Mouse (Mus musculus) heart, embryonic 15.5 days (tissue): ENCODE data around the gene Camk2d. TPM values are rescaled to one million over a fixed set of nuclear protein-coding genes. Genes with fewer than 3 reads are reported as not detected.

Source experiments
- ATAC-seq: fragments of 200-750 bp; cut with Nextera tagmentation; replicated peaks from 2 replicates; pipeline ENCODE4 v1.8.0; 2017; ENCODE audit warnings: low read depth, moderate TSS enrichment; ENCODE audit not compliant: insufficient number of reproducible peaks, insufficient read depth, low FRiP score
- H3K27ac ChIP-seq: fragments of 300-500 bp; sonication (generic); 2 replicates; pipeline ENCODE4 v1.5.1; 2015; ENCODE audit warnings: mild to moderate bottlenecking, inconsistent platforms
- H3K27me3 ChIP-seq: fragments of 300-500 bp; sonication (generic); 2 replicates; pipeline ENCODE4 v1.6.1; 2015; ENCODE audit warnings: inconsistent platforms
- H3K36me3 ChIP-seq: fragments of 300-500 bp; sonication (generic); 2 replicates; pipeline ENCODE4 v1.6.1; 2015; ENCODE audit warnings: mild to moderate bottlenecking, inconsistent platforms
- H3K4me1 ChIP-seq: fragments of 300-500 bp; sonication (generic); replicated peaks from 2 replicates; pipeline ENCODE4 v1.6.1; 2015; ENCODE audit warnings: inconsistent platforms
- H3K4me2 ChIP-seq: fragments of 300-500 bp; sonication (generic); 2 replicates; pipeline ENCODE4 v1.6.1; 2015; ENCODE audit warnings: inconsistent platforms, mild to moderate bottlenecking, moderate library complexity
- H3K4me3 ChIP-seq: fragments of 300-500 bp; sonication (generic); 2 replicates; pipeline ENCODE4 v1.5.1; 2015; ENCODE audit warnings: mild to moderate bottlenecking, inconsistent platforms
- H3K9ac ChIP-seq: fragments of 300-500 bp; sonication (generic); 2 replicates; pipeline ENCODE4 v1.6.1; 2015; ENCODE audit warnings: mild to moderate bottlenecking, inconsistent platforms
- H3K9me3 ChIP-seq: fragments of 300-500 bp; sonication (generic); replicated peaks from 2 replicates; pipeline ENCODE4 v1.6.1; 2016; ENCODE audit warnings: inconsistent platforms
- WGBS: fragments of 180-500 bp; shearing (Covaris S2); methylation state at CpG from one replicate; pipeline ENCODE4 v1.1.7; 2015; ENCODE audit warnings: mixed read lengths; 5-methylcytosine and 5-hydroxymethylcytosine counted together
- polyA plus RNA-seq: library from polyadenylated mRNA; unstranded; fragments of >200 nt; fragmentation: Nextera tagmentation; extraction: Ambion mirVana; gene quantifications from 2 replicates; pipeline ENCODE4 v1.2.1, GENCODE M21; 2015

The Camk2d gene
- polyA plus RNA-seq, 1 experiment from 2014 or later, result 108 TPM

DNA sequence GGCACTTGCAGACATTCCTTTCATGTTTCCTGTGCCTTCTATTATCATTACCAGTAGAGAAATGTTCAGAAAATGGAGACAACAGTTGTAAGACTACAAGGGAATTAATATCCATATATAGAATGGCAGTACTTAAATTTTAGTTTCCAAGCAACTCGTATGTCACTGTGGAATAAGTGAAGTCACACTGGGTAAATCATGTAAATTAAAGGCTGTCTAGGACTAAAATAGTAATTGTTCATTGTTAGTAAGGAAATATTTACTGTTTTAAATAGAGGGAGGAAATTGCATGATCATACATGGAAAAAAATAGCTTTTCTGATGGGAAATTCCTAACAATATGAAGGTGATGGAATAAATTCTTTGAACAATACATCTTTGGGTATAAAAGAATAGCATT is 57.0 kb downstream of the Camk2d start:
- H3K27ac ChIP-seq, result no peak overlapping the region
- H3K4me2 ChIP-seq, result no peak overlapping the region
- 56% methylated on average over 1 of the region's 1 CpGs for WGBS
- no peak overlapping the region for H3K9ac ChIP-seq
- H3K4me1 ChIP-seq, result peaks cover 38% of the 10 kb centered on the region
- no peaks in the 10 kb centered on the region for H3K9me3 ChIP-seq
- no peak for ATAC-seq
- no peak overlapping the region for H3K4me3 ChIP-seq
- no peaks in the 10 kb centered on the region for H3K27me3 ChIP-seq
- no peaks in the 10 kb centered on the region for H3K36me3 ChIP-seq

DNA sequence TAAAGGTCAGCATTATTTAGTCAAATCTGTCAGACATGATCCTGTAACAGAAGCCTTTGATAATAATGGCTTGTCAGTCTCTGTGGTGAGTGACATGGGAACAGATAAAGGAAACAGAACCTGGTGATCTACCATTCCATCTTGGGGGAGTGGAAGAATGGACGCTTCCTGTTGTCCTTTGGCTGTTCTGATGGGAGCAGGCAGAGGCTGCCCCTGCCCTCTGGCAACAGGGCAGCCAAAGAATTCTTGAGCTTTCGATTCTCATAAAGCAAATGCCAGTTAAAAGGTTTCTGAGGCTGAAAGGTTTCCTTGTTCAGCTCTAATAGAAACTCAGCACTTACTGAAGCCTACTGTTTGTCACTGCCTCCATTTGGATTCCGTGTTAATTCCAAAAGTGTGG is 60.1 kb downstream of the Camk2d start:
- no peaks in the 10 kb centered on the region for H3K9me3 ChIP-seq
- no peak overlapping the region for H3K9ac ChIP-seq
- no peak overlapping the region for H3K4me3 ChIP-seq
- WGBS, result 44% methylated on average over 3 of the region's 3 CpGs
- H3K4me2 ChIP-seq, result no peak overlapping the region
- H3K27ac ChIP-seq, result peak overlapping the region; percentile 51
- no peak for ATAC-seq
- no peaks in the 10 kb centered on the region for H3K27me3 ChIP-seq
- H3K4me1 ChIP-seq, result peaks cover 54% of the 10 kb centered on the region
- H3K36me3 ChIP-seq, result no peaks in the 10 kb centered on the region

DNA sequence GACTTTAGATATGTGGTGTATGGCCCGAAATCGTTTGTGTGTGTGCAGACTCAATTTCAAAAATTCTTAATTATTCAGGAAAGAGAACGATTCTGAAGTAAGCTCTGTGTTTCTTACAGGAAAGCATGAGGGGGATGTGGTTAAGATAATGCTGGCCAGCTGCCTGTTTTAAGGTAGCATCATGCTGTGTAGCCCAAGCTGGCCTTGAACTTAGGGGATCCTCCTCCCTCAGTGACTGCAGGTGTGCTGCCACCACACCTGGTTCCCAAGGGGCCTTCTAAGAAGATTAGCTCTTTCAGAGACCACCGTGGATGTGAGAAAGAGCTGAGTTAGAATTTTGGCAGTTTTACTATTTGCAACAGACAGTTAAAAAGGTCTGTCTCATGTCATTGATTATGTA is 61.8 kb downstream of the Camk2d start:
- no peak overlapping the region for H3K4me2 ChIP-seq
- no peak overlapping the region for H3K4me3 ChIP-seq
- H3K9me3 ChIP-seq, result no peaks in the 10 kb centered on the region
- H3K27me3 ChIP-seq, result no peaks in the 10 kb centered on the region
- ATAC-seq, result no peak
- WGBS, result 40% methylated on average over 4 of the region's 4 CpGs
- H3K4me1 ChIP-seq, result peaks cover 48% of the 10 kb centered on the region
- H3K27ac ChIP-seq, result peak overlapping the region; percentile 88
- no peaks in the 10 kb centered on the region for H3K36me3 ChIP-seq
- H3K9ac ChIP-seq, result no peak overlapping the region

DNA sequence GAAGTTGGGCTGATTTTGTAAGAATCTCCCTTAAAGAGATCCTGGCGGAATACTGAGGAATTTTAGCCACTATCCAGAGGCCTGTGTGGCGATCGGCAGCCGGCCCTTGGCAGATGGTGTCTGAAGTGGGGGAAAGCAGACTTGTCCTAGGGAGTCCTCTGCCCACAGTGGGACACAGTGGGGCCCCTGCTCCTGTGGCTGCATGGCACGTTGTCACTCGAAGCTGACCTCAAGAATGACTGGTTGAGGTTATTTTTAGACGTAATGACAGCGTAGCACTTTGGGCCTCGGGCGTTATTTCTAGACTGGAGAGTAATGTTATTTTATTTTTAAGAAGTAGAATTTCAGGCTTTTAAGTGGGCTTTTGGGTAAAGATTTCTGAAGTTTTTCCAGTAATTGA is 62.7 kb downstream of the Camk2d start:
- Histone ChIP-seq H3K27me3 (no peaks in the 10 kb centered on the region), H3K4me3 (no peak overlapping the region), H3K4me1 (peaks cover 54% of the 10 kb centered on the region), H3K4me2 (peak overlapping the region; percentile 46), H3K9ac (peak overlapping the region; percentile 3), H3K27ac (peak overlapping the region; percentile 88), H3K9me3 (no peaks in the 10 kb centered on the region), H3K36me3 (no peaks in the 10 kb centered on the region)
- peak; percentile 69 for ATAC-seq
- WGBS, result 28% methylated on average over 10 of the region's 10 CpGs

DNA sequence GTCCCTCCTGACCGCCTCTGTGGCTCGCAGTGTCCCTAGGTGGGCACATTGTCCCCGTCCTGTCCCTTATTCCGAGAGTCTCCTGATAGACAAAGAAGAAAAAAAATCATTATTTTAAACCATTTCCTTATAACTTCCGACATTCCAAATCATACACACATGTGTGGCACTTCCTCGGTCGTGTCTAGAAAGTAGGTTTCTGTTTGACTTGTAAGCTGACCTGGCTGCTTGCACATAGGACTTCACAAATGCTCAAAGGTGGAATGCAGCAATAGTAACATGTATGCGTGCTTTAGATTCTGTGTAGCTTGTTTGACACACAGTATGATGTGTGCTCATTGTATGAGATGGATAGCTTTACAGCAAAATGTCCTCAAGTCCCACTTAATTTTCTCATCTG is 63.1 kb downstream of the Camk2d start:
- 54% methylated on average over 8 of the region's 8 CpGs for WGBS
- Histone ChIP-seq H3K36me3 (no peaks in the 10 kb centered on the region), H3K27me3 (no peaks in the 10 kb centered on the region), H3K9me3 (no peaks in the 10 kb centered on the region), H3K4me3 (no peak overlapping the region), H3K27ac (peak overlapping the region; percentile 88), H3K9ac (no peak overlapping the region; the same call in 1 of the 2 replicates), H3K4me2 (peak overlapping the region; percentile 46), H3K4me1 (peaks cover 56% of the 10 kb centered on the region)
- ATAC-seq, result no peak

DNA sequence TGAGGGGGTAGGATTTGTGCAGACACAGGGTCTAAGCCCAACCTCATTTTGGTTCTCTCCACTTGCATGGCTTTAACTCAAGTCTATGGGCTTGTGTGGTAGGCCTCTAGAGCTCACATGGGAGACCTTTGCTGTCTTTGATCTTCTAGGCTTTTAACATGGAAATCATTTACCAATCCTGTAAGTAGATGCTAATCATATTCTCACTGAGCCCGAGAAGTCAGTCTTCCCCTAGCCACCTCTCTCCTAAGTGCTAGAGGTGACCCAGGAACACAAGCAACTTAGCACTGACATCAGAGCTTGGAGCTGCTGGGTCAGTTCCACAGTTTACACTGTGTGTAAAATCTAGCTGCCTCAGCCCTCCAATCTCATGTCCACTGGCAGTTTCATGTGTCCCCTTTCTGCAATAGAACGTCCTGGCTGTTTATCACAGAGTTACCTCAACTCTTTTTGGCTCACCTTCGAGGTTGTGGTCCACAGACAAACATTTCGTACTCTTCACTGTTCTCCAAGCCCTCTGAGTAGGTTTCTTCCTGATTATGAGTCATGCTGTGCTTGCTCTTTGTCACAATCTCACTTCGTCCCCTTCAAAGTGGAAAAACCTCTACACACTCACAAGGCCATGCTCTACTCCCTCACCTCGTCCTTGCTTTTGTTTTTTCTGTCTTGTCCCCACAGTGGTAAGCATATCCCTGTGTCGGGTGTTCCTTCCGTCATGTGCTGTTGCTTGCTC is 63.9 kb downstream of the Camk2d start:
- Histone ChIP-seq H3K36me3 (no peaks in the 10 kb centered on the region), H3K9ac (no peak overlapping the region), H3K9me3 (no peaks in the 10 kb centered on the region), H3K27ac (peak overlapping the region; percentile 88), H3K4me1 (peaks cover 63% of the 10 kb centered on the region), H3K27me3 (no peaks in the 10 kb centered on the region), H3K4me3 (no peak overlapping the region), H3K4me2 (no peak overlapping the region)
- whole genome bisulfite sequencing, result 38% methylated on average over 8 of the region's 8 CpGs
- no peak for ATAC-seq

DNA sequence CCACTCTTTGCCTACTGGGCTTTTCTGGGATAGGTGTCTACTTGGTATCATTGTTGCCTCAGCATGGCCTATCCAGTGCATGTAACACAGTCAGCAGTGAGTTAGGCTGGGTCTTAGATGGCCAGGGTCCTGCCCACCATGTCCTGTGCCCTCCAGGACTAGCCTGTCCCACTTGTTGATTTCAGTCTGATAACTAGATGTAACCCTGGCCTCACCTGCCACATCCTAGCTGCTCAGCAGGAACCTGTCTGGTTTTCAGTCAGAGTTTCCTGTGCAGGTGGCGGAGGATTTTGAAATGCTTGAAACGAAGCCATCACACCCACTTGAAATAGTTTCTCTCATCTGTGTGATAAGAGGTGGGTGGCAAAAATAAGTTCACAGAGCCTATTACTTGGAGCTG is 64.5 kb downstream of the Camk2d start:
- H3K4me3 ChIP-seq, result no peak overlapping the region
- H3K4me1 ChIP-seq, result peaks cover 65% of the 10 kb centered on the region
- H3K4me2 ChIP-seq, result peak overlapping the region; percentile 11
- no peaks in the 10 kb centered on the region for H3K27me3 ChIP-seq
- 46% methylated on average over 2 of the region's 2 CpGs for WGBS
- peak overlapping the region; percentile 88 for H3K27ac ChIP-seq
- H3K36me3 ChIP-seq, result no peaks in the 10 kb centered on the region
- 0 out of 2 replicates have a peak, but pooled peaks have one; percentile 31 for ATAC-seq
- no peaks in the 10 kb centered on the region for H3K9me3 ChIP-seq
- no peak overlapping the region for H3K9ac ChIP-seq

DNA sequence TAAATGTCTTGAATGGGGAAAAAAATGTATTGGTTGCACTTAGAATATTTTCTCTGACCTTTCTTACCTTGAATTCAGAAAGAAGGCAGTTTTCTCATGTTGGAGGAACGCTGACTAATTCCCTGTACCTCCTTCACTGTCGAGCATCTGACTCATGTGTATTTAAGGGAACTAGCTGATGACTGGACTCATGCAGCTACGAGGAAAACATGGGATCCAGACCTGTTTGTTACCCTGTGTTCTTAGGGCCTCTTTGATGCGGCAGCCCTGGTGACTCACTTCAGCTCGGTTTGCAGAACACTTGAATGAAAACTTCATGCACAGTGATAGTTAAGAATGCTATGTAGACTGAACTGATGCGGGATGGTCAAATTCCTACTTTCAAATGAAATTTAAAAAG is 64.9 kb downstream of the Camk2d start:
- Histone ChIP-seq H3K27me3 (no peaks in the 10 kb centered on the region), H3K4me3 (no peak overlapping the region), H3K4me1 (peaks cover 68% of the 10 kb centered on the region), H3K9me3 (no peaks in the 10 kb centered on the region), H3K4me2 (peak overlapping the region; percentile 11), H3K9ac (no peak overlapping the region), H3K27ac (peak overlapping the region; percentile 88), H3K36me3 (no peaks in the 10 kb centered on the region)
- ATAC-seq, result 0 out of 2 replicates have a peak, but pooled peaks have one; percentile 63
- WGBS, result 32% methylated on average over 6 of the region's 6 CpGs

DNA sequence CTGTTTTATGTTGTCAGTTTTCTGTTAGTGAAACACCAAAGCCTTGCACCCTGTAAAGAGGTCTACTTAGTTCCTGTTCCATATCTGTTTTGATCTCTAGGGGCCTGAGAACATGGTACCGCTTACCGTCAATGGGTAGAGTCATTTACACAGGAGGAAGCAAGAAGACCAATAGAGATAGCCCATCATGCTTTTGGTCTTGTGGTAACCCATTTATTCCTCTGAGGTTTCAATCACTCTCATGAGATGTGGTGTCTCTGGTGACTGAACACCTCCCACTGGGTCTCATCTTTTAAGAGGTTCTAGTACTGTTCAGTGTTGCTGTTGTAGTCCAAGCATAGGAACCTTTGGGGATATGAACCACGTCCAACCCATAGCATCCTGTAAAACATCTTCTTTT is 65.8 kb downstream of the Camk2d start:
- Histone ChIP-seq H3K4me2 (no peak overlapping the region), H3K36me3 (no peaks in the 10 kb centered on the region), H3K4me3 (no peak overlapping the region), H3K9me3 (no peaks in the 10 kb centered on the region), H3K27ac (peak overlapping the region; percentile 88), H3K27me3 (no peaks in the 10 kb centered on the region), H3K4me1 (peaks cover 60% of the 10 kb centered on the region), H3K9ac (no peak overlapping the region)
- WGBS, result 87% methylated on average over 3 of the region's 3 CpGs
- no peak for ATAC-seq

DNA sequence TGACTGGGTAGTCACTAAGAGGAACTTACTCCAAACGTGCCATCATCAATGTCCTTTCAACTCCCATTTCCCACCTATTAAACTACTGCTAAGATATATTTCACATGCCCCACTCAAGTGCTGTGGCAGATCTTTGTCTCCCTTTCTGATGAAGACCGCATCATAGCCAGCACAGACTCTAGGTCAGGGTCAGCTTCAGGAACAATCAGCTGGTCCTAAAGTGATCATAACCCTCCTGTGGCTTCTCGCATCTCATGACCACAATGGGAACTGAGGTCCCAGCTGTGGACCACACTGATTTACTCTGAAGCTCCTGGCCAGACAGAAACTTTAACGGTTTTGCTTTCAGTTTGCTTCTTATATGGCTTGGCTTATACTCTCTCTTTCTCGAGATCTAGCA is 67.3 kb downstream of the Camk2d start:
- Histone ChIP-seq H3K36me3 (no peaks in the 10 kb centered on the region), H3K9ac (no peak overlapping the region), H3K27ac (peak overlapping the region; percentile 36), H3K27me3 (no peaks in the 10 kb centered on the region), H3K4me3 (no peak overlapping the region), H3K9me3 (no peaks in the 10 kb centered on the region), H3K4me2 (no peak overlapping the region), H3K4me1 (peaks cover 67% of the 10 kb centered on the region)
- no peak for ATAC-seq
- WGBS, result 69% methylated on average over 5 of the region's 5 CpGs

DNA sequence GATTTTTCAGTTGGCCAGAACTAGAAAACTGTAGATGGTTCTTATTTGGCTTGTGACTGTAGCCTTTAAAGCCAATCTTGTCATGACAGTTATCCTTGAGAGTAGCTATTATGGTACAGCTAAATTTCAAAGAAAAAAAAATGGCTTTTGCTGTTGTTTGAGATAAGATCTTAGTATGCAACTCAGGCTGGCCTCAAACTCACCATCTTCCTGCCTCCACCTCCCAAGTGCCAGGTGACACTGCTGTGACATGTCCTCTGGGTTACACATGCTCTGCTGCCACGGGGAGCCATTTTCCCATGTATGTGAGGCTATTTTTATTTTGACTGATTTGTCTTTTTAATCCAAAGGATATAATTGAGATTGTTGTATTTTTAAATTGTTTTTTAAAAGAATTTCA is 69.8 kb downstream of the Camk2d start:
- Histone ChIP-seq H3K4me1 (peaks cover 58% of the 10 kb centered on the region), H3K4me3 (no peak overlapping the region), H3K36me3 (no peaks in the 10 kb centered on the region), H3K27ac (no peak overlapping the region), H3K27me3 (no peaks in the 10 kb centered on the region), H3K9ac (no peak overlapping the region), H3K4me2 (no peak overlapping the region), H3K9me3 (no peaks in the 10 kb centered on the region)
- WGBS, result 64% methylated on average over 1 of the region's 1 CpGs
- no peak for ATAC-seq

DNA sequence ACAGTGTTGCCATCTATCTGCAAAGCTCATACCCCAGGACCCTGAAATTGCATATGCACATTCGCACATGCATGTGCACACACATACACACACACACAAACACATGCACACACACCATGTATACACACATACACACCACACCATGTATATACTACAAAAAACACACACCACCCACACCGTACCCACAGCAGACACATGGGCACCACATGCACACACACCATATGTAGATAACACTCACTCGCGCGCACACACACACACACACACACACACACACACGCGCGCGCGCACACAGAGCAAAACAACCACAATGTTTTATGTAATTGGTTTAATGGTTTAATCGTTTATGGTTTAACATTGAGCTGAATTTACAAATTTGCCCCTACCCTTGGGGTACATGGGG is 70.9 kb downstream of the Camk2d start:
- Histone ChIP-seq H3K4me3 (no peak overlapping the region), H3K9ac (0 out of 2 replicates have a peak overlapping the region, but pooled peaks have one; percentile 1), H3K4me2 (0 out of 2 replicates have a peak overlapping the region, but pooled peaks have one; percentile 13), H3K27ac (peak overlapping the region; percentile 87), H3K27me3 (no peaks in the 10 kb centered on the region), H3K4me1 (peaks cover 64% of the 10 kb centered on the region), H3K9me3 (no peaks in the 10 kb centered on the region), H3K36me3 (no peaks in the 10 kb centered on the region)
- ATAC-seq, result no peak
- whole genome bisulfite sequencing, result 93% methylated on average over 11 of the region's 11 CpGs
